Mouse (Mus musculus): ENCODE data around the gene Jchain. TPM values are rescaled to one million over a fixed set of nuclear protein-coding genes. Genes with fewer than 3 reads are reported as not detected.
A peak's percentile ranks its signal among the peaks of the same experiment; 100 is the strongest.

Jchain gene
- 0.91 TPM in 1 of 2 replicates, not detected in the other for polyA plus RNA-seq (2014; fragmentation: Nextera tagmentation; extraction: Ambion mirVana)

DNA sequence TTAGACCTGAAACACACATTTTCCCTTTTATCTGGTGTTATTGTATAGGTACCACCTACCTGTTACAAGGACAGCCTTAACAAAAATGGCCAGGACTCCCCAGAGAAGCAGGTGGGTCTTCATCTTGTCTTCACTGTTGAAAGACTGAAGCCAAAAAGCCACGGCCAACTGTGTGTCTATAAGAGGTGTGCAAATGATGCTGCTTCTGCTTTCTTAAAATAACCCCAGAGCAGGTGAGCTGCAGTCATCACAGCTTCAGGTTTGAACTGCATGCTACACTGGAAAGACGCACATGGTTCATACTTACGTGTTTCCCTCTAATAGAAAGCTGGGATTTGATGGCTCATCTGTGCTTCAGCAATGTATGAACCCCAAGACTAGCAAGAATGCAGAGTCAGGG is at the start of gene Jchain:
TSS of gene Jchain (minus strand) at position 235 of the 400 bp plus-strand sequence.
- no peak within 1 kb of the TSS for H3K9ac ChIP-seq (ENCODE audit: low read depth, low read length)
- no peaks in the 10 kb centered on the region for H3K27me3 ChIP-seq (ENCODE audit: control insufficient read depth, insufficient read depth, low read length)
- no peak within 1 kb of the TSS for H3K4me3 ChIP-seq (ENCODE audit: low read length)
- H3K4me2 ChIP-seq (replicated peaks; ENCODE audit: low read depth, low read length) = no peak within 1 kb of the TSS
- H3K27ac ChIP-seq (ENCODE audit: low read depth, low read length) = no peak within 1 kb of the TSS
- H3K4me1 ChIP-seq (ENCODE audit: control insufficient read depth, insufficient read depth, low read length) = no peaks in the 10 kb centered on the region
- no peaks in the 10 kb centered on the region for H3K36me3 ChIP-seq (ENCODE audit: control insufficient read depth, insufficient read depth, low read length)
- no peaks in the 10 kb centered on the region for H3K9me3 ChIP-seq (ENCODE audit: control insufficient read depth, low read length)
- ATAC-seq (ENCODE audit: low FRiP score, low TSS enrichment) = no peak
- WGBS = 89% methylated on average over 3 of the region's 3 CpGs

DNA sequence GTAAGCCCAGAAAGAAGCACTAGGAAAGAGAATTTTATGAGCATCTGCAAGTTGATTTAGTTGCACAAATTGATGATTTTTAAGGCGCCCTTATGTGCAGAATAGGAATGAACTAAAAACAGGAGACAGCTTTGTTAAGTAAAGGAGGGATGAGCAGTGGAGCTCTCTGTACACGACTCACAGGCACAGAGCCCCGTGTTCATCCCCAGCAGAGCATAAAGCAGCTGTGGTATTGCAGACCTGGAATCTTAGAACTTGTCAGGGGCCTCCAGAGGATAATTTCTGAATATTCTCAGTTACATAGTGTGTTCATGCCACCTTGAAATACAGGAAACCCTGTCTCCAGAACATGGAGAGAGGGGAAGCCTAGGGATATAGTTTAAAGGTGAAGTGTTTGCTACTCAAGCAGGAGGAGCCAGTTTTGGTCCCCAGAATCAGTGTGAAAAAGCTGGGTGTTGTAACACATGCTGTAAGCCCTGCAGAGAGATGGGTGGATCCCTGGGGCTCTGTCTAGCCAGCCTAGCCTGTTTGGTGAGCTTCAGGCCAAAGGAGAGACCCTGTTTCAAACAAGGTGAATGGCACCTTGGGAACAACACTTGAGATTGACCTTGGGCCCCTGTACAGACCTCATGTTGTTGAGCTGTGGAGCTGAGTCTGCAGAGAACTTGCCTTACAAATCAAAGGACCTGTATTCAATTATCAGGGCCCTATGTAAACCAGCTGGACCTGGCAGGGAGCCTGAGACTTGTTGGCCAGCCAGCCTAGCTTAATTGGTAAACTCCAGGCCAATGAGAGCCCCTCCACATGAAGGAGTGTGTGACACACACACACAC is 48.0 kb upstream of the Jchain start:
- Histone ChIP-seq H3K27me3 (ENCODE audit: control insufficient read depth, insufficient read depth, low read length) (no peaks in the 10 kb centered on the region), H3K9me3 (ENCODE audit: control insufficient read depth, low read length) (no peaks in the 10 kb centered on the region), H3K4me1 (ENCODE audit: control insufficient read depth, insufficient read depth, low read length) (no peaks in the 10 kb centered on the region), H3K27ac (ENCODE audit: low read depth, low read length) (no peak overlapping the region), H3K36me3 (ENCODE audit: control insufficient read depth, insufficient read depth, low read length) (no peaks in the 10 kb centered on the region; the same call in 1 of the 2 replicates), H3K4me3 (ENCODE audit: low read length) (no peak overlapping the region), H3K9ac (ENCODE audit: low read depth, low read length) (no peak overlapping the region), H3K4me2 (replicated peaks; ENCODE audit: low read depth, low read length) (no peak overlapping the region)
- 66% methylated on average over 3 of the region's 3 CpGs for WGBS
- ATAC-seq (ENCODE audit: low FRiP score, low TSS enrichment) = peak; percentile 43; the same call in 1 of the 2 replicates

DNA sequence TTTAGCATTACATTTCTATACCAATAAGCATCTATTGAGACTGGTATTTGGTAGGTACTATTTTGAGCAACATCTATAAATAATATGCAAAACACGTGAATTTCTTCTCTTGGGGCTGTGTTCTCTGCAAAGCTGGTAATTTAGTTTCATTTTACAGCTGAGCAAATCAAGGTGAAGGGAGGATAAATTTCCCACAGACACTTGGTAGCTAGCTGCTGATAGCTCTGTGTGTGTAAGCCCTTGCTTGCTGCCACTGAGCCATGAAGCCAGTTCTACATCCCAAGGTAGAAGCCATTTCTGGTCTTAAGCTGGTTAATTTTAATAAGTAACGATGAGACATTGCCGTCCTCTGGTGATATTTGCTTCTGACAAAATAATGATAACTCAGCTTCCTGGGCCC is 47.1 kb upstream of the Jchain start:
- Histone ChIP-seq H3K4me2 (replicated peaks; ENCODE audit: low read depth, low read length) (no peak overlapping the region), H3K36me3 (ENCODE audit: control insufficient read depth, insufficient read depth, low read length) (no peaks in the 10 kb centered on the region; the same call in 1 of the 2 replicates), H3K27ac (ENCODE audit: low read depth, low read length) (no peak overlapping the region), H3K4me3 (ENCODE audit: low read length) (no peak overlapping the region), H3K9ac (ENCODE audit: low read depth, low read length) (no peak overlapping the region), H3K4me1 (ENCODE audit: control insufficient read depth, insufficient read depth, low read length) (no peaks in the 10 kb centered on the region), H3K27me3 (ENCODE audit: control insufficient read depth, insufficient read depth, low read length) (no peaks in the 10 kb centered on the region), H3K9me3 (ENCODE audit: control insufficient read depth, low read length) (no peaks in the 10 kb centered on the region)
- 88% methylated on average over 3 of the region's 3 CpGs for WGBS
- no peak for ATAC-seq (ENCODE audit: low FRiP score, low TSS enrichment)

DNA sequence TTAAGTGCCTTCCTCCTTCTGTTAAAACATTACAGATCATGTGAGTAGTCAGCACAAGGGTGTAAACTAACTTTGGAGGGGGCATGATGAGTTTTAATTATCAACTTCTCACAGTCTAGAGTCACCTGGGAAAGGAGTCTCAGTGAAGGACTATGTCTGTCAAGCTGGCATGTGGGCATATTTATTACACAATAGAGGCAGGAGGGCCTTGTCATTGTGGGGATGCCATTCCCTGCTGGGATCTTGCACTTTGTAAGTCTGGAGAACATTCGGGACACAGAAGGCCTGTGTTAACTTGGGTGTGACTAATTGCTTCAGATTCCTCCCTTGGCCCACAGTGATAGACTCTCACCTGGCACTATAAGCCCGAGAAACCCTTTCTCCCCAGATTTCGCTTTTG is 41.9 kb upstream of the Jchain start:
- no peak overlapping the region for H3K9ac ChIP-seq (ENCODE audit: low read depth, low read length)
- no peaks in the 10 kb centered on the region for H3K4me1 ChIP-seq (ENCODE audit: control insufficient read depth, insufficient read depth, low read length)
- no peak for ATAC-seq (ENCODE audit: low FRiP score, low TSS enrichment)
- no peak overlapping the region for H3K4me2 ChIP-seq (replicated peaks; ENCODE audit: low read depth, low read length)
- WGBS = 62% methylated on average over 3 of the region's 3 CpGs
- H3K27ac ChIP-seq (ENCODE audit: low read depth, low read length) = no peak overlapping the region
- H3K27me3 ChIP-seq (ENCODE audit: control insufficient read depth, insufficient read depth, low read length) = no peaks in the 10 kb centered on the region
- no peak overlapping the region for H3K4me3 ChIP-seq (ENCODE audit: low read length)
- no peaks in the 10 kb centered on the region for H3K9me3 ChIP-seq (ENCODE audit: control insufficient read depth, low read length)
- no peaks in the 10 kb centered on the region; the same call in 1 of the 2 replicates for H3K36me3 ChIP-seq (ENCODE audit: control insufficient read depth, insufficient read depth, low read length)

GRCm38 (mm10) chr5:88566034-88566841 is 38.5 kb upstream of the Jchain start:
- ATAC-seq (ENCODE audit: low FRiP score, low TSS enrichment) = no peak; the same call in 1 of the 2 replicates
- peak overlapping the region; percentile 89 for H3K9ac ChIP-seq (ENCODE audit: low read depth, low read length)
- H3K27ac ChIP-seq (ENCODE audit: low read depth, low read length) = peak overlapping the region; percentile 84
- no peaks in the 10 kb centered on the region for H3K27me3 ChIP-seq (ENCODE audit: control insufficient read depth, insufficient read depth, low read length)
- H3K4me2 ChIP-seq (replicated peaks; ENCODE audit: low read depth, low read length) = peak overlapping the region; percentile 72
- H3K36me3 ChIP-seq (ENCODE audit: control insufficient read depth, insufficient read depth, low read length) = no peaks in the 10 kb centered on the region
- WGBS = under 1% methylated on average over 14 of the region's 14 CpGs
- no peaks in the 10 kb centered on the region for H3K4me1 ChIP-seq (ENCODE audit: control insufficient read depth, insufficient read depth, low read length)
- H3K9me3 ChIP-seq (ENCODE audit: control insufficient read depth, low read length) = no peaks in the 10 kb centered on the region
- peak overlapping the region; percentile 85 for H3K4me3 ChIP-seq (ENCODE audit: low read length)

DNA sequence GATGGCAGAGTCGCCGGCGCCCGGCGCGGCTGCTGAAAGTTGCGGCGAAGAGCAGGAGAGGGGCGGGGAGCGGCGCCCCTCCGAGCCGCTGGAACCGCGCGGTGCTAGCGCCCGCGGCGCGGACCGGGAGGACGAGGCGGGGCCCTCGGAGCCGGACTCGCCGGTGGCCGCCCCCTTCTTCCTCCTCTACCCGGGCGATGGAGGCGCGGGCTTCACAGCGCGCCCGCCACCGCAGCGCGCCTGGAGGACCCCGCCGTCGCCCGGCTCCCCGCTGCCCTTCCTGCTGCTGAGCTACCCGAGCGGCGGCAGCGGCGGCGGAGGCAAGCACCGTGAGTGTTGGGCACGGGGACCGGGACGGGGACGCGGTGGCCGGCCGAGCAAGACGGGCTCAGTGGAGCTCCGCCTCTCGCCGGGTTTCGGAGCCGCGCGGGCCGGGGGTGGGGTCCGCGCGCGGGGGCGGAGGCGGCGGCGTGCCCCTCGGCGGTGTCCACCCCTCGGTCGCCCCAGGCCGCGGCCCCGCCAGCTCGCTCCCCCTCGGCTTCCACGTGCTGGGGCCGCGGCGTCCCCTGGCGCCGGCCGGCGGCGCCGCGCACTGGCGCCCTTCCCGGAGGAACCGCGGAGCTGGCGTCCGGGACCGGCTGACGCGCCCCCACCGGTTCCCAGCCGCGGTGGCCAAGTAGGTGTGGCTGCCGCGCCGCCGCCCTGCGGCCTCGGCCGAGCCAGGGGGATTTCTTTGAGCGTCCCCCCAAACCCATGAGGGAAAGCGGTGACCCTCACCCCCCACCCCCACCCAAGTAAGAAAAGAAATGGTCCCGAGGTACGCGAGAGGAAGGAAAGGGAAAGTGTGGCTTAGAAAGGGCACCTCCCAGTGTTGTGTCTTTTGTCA is 37.7 kb upstream of the Jchain start:
- peak overlapping the region; percentile 72 for H3K4me2 ChIP-seq (replicated peaks; ENCODE audit: low read depth, low read length)
- peak overlapping the region; percentile 84 for H3K27ac ChIP-seq (ENCODE audit: low read depth, low read length)
- WGBS = under 1% methylated on average over 47 of the region's 119 CpGs
- H3K27me3 ChIP-seq (ENCODE audit: control insufficient read depth, insufficient read depth, low read length) = no peaks in the 10 kb centered on the region
- no peaks in the 10 kb centered on the region for H3K4me1 ChIP-seq (ENCODE audit: control insufficient read depth, insufficient read depth, low read length)
- H3K9ac ChIP-seq (ENCODE audit: low read depth, low read length) = peak overlapping the region; percentile 89
- no peaks in the 10 kb centered on the region for H3K9me3 ChIP-seq (ENCODE audit: control insufficient read depth, low read length)
- peak; percentile 75 for ATAC-seq (ENCODE audit: low FRiP score, low TSS enrichment)
- H3K4me3 ChIP-seq (ENCODE audit: low read length) = peak overlapping the region; percentile 85
- H3K36me3 ChIP-seq (ENCODE audit: control insufficient read depth, insufficient read depth, low read length) = no peaks in the 10 kb centered on the region

DNA sequence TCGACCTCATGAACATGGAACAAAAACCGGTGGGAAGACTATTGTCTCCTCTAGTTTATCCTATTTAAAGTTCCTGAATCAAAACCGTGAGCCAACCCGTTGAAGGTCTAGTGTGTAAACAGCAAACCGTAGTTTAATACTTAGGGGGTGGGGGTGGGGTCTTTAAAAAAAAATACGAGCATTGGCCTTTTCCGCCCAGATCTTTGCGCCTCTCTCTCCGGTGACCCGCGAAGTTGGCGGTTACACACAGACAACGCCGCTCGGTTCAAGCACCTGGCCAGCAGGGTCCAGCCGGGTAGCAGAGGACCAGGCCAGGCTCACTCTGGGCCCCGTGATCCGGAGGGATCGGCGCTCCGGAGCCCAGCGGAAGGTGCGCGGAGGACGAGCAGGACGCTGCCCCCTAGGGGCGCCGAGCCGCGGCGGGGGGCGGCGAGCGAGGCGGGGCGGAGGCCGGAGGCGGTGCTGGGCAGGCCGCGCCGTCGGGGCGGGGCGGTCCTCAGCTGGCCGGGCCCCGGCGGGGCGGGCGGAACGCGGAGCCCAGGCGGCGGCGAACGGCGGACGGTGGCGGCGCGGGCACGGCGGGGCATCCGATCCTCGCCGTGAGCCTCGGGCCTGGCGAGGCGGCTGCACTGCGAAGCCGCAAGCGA is 36.9 kb upstream of the Jchain start, which contains the start of gene Rufy3:
TSS of gene Rufy3 (plus strand) at position 540 of the 647 bp plus-strand sequence.
- H3K9ac ChIP-seq (ENCODE audit: low read depth, low read length) = peak within 1 kb of the TSS; percentile 89
- peak within 1 kb of the TSS; percentile 84 for H3K27ac ChIP-seq (ENCODE audit: low read depth, low read length)
- under 1% methylated on average over 52 of the region's 71 CpGs for WGBS
- no peaks in the 10 kb centered on the region for H3K27me3 ChIP-seq (ENCODE audit: control insufficient read depth, insufficient read depth, low read length)
- no peaks in the 10 kb centered on the region for H3K4me1 ChIP-seq (ENCODE audit: control insufficient read depth, insufficient read depth, low read length)
- H3K4me3 ChIP-seq (ENCODE audit: low read length) = peak within 1 kb of the TSS; percentile 85
- peak; percentile 90 for ATAC-seq (ENCODE audit: low FRiP score, low TSS enrichment)
- no peaks in the 10 kb centered on the region for H3K9me3 ChIP-seq (ENCODE audit: control insufficient read depth, low read length)
- H3K36me3 ChIP-seq (ENCODE audit: control insufficient read depth, insufficient read depth, low read length) = no peaks in the 10 kb centered on the region
- peak within 1 kb of the TSS; percentile 72 for H3K4me2 ChIP-seq (replicated peaks; ENCODE audit: low read depth, low read length)

Measured in kidney, embryonic 14.5 days (tissue).